Mouse (Mus musculus) cerebellum, adult 2 months (tissue): ENCODE measurements at regions not wholly inside any gene's neighbourhood (a gene's known extent, or its start where the extent isn't known, plus 50 kb on each side); places are given as distances from the start of the nearest gene placed in this dataset.
"Not testable (repeated sequence)": the region's sequence is repeated elsewhere in the genome, so short reads cannot be mapped to it uniquely, and the experiment has no call there.

Experiments
- DNase-seq, 2 experiments: peaks; one replicate each; pipeline ENCODE4 v3.0.0; 2021
- H3K27ac ChIP-seq: fragments of 200-500 bp; 2 replicates; pipeline ENCODE4 v1.5.1; 2012; ENCODE audit warnings: low read length, control low read depth, inconsistent platforms; ENCODE audit not compliant: insufficient read depth
- H3K27me3 ChIP-seq: fragments of 200-500 bp; 2 replicates; pipeline ENCODE4 v1.6.1; 2012; ENCODE audit warnings: inconsistent platforms, mild to moderate bottlenecking, low read length, moderate library complexity; ENCODE audit not compliant: control insufficient read depth, insufficient read depth
- H3K4me1 ChIP-seq: fragments of 200-500 bp; 2 replicates; pipeline ENCODE4 v1.6.1; 2011; ENCODE audit warnings: low read length; ENCODE audit not compliant: control insufficient read depth, insufficient read depth
- H3K4me3 ChIP-seq: fragments of 200-500 bp; replicated peaks from 2 replicates; pipeline ENCODE3; 2011; ENCODE audit warnings: mild to moderate bottlenecking, low read depth, low read length, control low read depth; ENCODE audit not compliant: insufficient read depth
- CTCF ChIP-seq: fragments of 200-500 bp; IDR thresholded peaks from 2 replicates; pipeline ENCODE4 v1.5.1; 2011; ENCODE audit warnings: low read depth, mild to moderate bottlenecking, control low read depth, low read length, moderate library complexity, borderline replicate concordance; ENCODE audit not compliant: insufficient read depth
- POLR2A ChIP-seq: fragments of 200-500 bp; IDR thresholded peaks from 2 replicates; pipeline ENCODE4 v1.6.1; 2011; ENCODE audit warnings: low read length, control low read depth, borderline replicate concordance; ENCODE audit not compliant: insufficient read depth
- WGBS: fragments of 180-500 bp; shearing (Covaris S2); methylation state at CpG from one replicate; pipeline ENCODE4 v1.1.7; 2018; 5-methylcytosine and 5-hydroxymethylcytosine counted together

DNA sequence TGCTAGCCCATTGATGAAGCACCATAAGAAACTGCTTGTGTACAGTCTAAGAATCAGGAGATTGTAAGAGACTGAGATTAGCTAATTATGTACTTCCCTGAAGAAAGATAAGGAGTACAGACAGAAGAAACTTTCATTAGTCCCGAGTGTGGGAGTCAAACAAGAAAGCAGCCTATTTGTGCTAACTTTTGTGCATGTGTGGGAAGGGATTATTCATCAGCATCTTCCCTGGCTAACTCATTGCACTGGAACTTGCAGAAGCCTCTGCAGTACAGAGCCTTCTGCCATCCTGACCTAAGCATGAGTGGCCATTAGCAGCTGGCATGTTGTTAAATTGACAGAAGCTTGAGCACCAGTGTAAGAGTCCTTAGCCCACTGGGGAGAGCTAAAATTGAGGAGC is 619.5 kb downstream of the Hdgfl1 start:
- Histone ChIP-seq H3K27me3 (no peaks in the 10 kb centered on the region), H3K4me1 (0 out of 2 replicates have a peak, but pooled peaks cover 3% of the 10 kb centered on the region), H3K4me3 (no peak overlapping the region), H3K27ac (no peak overlapping the region)
- no peak for TF ChIP-seq CTCF
- no peak for TF ChIP-seq POLR2A
- no peak for DNase-seq
- WGBS, result 78% methylated on average over 1 of the region's 1 CpGs

DNA sequence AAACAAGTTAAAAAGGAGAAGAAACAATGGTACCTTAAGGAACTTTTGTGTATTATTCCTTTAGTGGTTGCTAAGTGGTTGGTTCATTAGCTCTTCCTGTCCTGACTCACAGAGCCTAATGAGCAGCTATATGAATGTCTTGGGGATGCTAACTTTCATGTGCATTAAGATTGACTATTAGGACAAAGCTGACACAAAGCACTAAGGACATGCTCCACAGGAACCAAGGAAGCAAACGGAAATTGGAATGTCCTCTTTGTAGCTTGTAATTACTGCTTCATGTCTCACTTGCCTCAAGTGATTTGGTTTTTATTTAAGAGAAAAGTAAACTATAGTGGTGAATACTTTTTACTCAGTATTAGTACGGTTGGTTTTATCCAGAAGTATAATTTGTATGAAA is 627.2 kb downstream of the Hdgfl1 start:
- H3K27ac ChIP-seq, result no peak overlapping the region
- no peak overlapping the region for H3K4me3 ChIP-seq
- no peak for DNase-seq
- no peaks in the 10 kb centered on the region for H3K4me1 ChIP-seq
- 77% methylated on average over 2 of the region's 2 CpGs for WGBS
- no peaks in the 10 kb centered on the region for H3K27me3 ChIP-seq
- TF ChIP-seq CTCF (no peak), POLR2A (no peak)

DNA sequence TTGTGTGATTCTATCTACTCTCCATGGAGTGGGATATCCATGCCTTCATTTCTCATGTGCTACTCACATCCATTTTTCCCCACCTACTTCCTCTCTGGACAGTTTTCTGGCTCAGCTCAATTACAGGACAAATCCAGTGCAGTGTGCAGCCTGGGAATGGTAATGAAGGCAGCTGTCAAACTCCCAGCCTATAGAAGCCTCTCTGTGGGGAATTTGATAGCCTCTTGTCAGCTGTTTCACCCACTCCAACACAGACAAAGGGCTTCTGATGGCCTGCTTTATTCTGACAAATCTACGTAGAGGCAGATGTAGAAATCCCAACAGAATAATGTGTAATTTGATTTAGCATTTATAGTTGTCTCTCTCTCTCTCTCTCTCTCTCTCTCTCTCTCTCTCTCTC is 650.6 kb downstream of the Hdgfl1 start:
- 27% methylated on average over 1 of the region's 1 CpGs for WGBS
- TF ChIP-seq POLR2A (no peak), CTCF (no peak)
- Histone ChIP-seq H3K27ac (no peak overlapping the region), H3K4me3 (no peak overlapping the region), H3K27me3 (no peaks in the 10 kb centered on the region), H3K4me1 (no peaks in the 10 kb centered on the region)
- no peak for DNase-seq

DNA sequence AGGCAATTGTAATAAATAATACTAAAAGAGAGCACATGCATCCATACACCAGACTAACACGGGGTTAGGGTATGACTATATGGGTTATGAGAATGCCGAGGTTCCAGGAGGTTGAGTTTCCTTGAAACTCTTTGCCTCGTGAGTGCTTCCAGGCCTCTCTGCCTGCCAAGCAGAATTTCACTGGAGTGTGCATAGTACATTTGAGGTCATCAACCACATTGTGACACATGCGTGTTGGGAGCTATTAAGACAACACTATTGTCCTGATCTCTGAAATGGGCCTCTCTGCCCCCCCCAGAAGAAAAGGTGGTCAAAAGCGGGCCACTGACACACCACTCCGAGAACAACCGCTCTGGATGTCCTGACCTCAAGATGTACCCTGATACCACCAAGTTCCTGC is 655.8 kb downstream of the Hdgfl1 start:
- no peak for TF ChIP-seq POLR2A
- TF ChIP-seq CTCF, result no peak
- H3K27ac ChIP-seq, result no peak overlapping the region
- H3K4me1 ChIP-seq, result no peaks in the 10 kb centered on the region
- no peak for DNase-seq
- no peak overlapping the region for H3K4me3 ChIP-seq
- WGBS, result 78% methylated on average over 7 of the region's 7 CpGs
- H3K27me3 ChIP-seq, result no peaks in the 10 kb centered on the region

DNA sequence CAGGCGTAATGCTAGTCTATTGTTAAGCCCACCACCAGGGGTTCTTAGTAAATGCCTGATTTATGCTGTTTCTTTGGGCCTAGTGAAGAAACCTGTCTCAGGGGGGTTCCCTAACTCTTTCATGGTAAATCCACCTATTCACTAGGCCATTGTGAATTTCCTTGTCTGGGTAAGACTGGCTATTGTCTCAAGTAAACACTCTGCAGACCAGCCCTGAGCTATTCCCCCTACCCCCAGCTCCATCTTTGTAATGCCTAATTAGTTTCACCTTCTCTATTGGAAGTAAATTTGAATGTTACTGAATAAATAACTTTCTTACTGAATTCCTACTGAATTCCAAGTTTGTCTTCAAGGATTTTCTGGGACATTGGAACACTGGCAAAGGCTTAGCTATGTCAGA is 656.2 kb downstream of the Hdgfl1 start:
- DNase-seq, H3K27ac ChIP-seq: not testable (repeated sequence)
- WGBS, result 79% methylated on average over 1 of the region's 1 CpGs

DNA sequence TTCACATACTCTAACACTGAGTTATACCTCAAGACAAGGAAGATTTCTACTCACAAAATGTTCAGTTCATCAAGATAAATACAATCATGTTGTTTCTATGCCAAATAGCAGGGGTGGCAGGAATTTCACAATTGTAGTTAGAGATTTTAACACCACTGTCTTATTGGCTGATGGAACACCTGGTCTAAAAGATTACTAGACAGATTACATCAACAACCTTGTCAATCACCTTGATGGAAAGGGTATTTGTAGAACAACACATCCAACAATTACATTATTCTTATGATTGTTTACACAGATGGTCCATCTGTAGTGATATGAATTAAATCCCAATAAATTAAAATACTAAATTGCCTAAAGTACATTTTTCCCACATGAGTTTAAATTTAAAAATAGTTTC is 657.4 kb downstream of the Hdgfl1 start:
- no peak for DNase-seq
- no peak overlapping the region for H3K4me3 ChIP-seq
- H3K27me3 ChIP-seq, result no peaks in the 10 kb centered on the region
- TF ChIP-seq POLR2A (no peak), CTCF (no peak)
- no peaks in the 10 kb centered on the region for H3K4me1 ChIP-seq
- H3K27ac ChIP-seq, result no peak overlapping the region

More for the DNA sequence above, 656.2 kb downstream of the Hdgfl1 start:
- not testable (repeated sequence) for H3K27me3 ChIP-seq, H3K4me1 ChIP-seq, H3K4me3 ChIP-seq

DNA sequence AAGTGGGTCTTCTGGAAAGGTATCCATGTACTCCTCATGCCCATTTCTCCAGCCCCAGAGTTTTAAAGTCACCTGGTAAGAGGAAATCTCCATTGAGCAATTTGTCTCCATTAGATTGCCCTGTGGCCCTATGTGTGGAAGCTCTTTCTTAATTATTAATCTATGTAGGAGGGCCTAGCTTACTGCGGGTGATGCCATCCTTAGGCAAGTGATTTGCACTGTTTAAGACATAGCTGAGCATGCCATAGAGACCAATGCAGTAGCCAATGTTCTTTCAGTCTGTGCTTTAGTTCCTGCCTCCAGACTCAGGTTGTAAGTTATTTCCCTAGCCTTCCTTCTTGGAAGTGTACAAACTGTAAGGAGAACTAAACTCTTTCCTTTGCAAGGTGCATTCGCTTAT is 661.0 kb downstream of the Hdgfl1 start:
- no peaks in the 10 kb centered on the region for H3K4me1 ChIP-seq
- no peaks in the 10 kb centered on the region for H3K27me3 ChIP-seq
- WGBS, result 93% methylated on average over 2 of the region's 2 CpGs
- no peak overlapping the region for H3K27ac ChIP-seq
- no peak for DNase-seq
- TF ChIP-seq CTCF (no peak), POLR2A (no peak)
- no peak overlapping the region for H3K4me3 ChIP-seq

DNA sequence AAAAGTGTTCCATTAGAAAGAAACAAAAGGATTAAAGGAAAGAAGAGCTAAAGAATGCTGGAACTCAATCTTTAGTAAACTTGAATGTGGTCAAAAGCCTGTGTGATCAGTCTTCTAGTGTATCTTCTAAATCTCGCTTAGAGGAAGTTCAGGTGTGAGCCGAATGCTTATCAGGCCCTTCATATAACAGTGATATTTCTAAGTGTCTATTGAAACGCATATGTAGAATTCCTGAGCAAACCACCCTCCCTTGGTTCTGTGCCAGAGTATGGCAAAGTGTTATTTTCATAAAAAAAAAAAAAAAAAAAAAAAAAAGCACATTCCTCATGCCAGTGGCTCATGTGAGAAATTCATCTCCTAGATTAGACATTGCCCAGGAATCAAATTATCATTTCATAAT is 681.2 kb downstream of the Hdgfl1 start:
- Histone ChIP-seq H3K27me3 (no peaks in the 10 kb centered on the region), H3K27ac (no peak overlapping the region), H3K4me1 (no peaks in the 10 kb centered on the region), H3K4me3 (no peak overlapping the region)
- 83% methylated on average over 3 of the region's 3 CpGs for WGBS
- DNase-seq, result no peak
- TF ChIP-seq CTCF (no peak), POLR2A (no peak)

DNA sequence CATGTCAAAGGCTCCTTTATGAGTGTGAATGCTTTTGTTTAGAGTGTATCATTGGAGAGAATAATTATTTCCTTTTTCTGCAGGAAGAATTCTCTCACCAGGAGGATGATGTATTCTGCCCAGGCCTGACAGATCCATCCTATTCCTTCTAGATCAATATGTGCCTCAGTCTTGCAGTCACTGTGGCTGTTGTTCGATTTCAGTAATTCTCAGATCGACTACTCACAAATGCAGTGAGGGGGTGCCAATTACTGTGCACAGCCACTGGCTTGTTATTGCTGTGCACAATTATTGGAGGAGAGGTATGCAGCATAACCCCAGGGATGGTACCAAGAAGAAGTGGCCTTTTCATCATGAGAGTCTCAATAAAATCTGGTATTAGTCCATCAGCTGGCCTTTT is 689.2 kb downstream of the Hdgfl1 start:
- WGBS, result 68% methylated on average over 2 of the region's 2 CpGs
- no peak for TF ChIP-seq POLR2A
- no peak for TF ChIP-seq CTCF
- no peak for DNase-seq
- H3K4me1 ChIP-seq, result no peaks in the 10 kb centered on the region
- H3K27me3 ChIP-seq, result no peaks in the 10 kb centered on the region
- no peak overlapping the region for H3K4me3 ChIP-seq
- no peak overlapping the region for H3K27ac ChIP-seq
